Mouse (Mus musculus): ENCODE results near the gene Anks3. TPM values are rescaled to one million over a fixed set of nuclear protein-coding genes. Genes with fewer than 3 reads are reported as not detected.

Gene Anks3
- polyA plus RNA-seq, 1 experiment from 2014 or later, result 13.0 TPM

DNA sequence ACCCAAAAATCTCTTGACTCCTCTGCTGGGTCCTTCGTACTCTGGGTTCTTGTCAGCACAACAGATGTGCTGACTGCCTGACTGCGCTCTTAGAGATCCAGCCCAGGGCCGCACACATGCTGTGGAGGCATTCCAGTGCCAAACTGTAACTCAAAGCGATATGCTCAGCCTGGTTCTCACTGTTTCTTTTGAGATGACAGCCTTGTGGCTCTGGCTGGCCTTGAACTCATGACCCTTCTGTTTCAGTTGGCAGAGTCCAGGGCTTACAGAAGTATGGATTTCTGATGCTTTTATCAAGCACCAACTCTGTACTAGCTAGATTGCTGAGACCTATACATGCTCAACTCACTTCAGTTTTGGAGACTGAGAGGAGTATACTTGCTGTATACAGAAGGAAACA, 29.3 kb upstream of the Anks3 start:
- DNase-seq, result no peak

GRCm38 (mm10) chr16:4984717-4985116, 20.7 kb upstream of the Anks3 start:
- H3K36me3 ChIP-seq (replicated peaks; ENCODE audit: insufficient read depth, low read length), result no peaks in the 10 kb centered on the region
- ATAC-seq (no peak), DNase-seq (no peak)
- no peak overlapping the region for H3K9ac ChIP-seq (replicated peaks)
- H3K9me3 ChIP-seq (ENCODE audit: low read length), result no peaks in the 10 kb centered on the region
- TF ChIP-seq EP300 (IDR thresholded peaks at IDR 0.05; ENCODE audit: low read depth) (no peak), CTCF (IDR thresholded peaks at IDR 0.05; ENCODE audit: low read depth) (no peak)
- H3K4me2 ChIP-seq (ENCODE audit: low read depth, low read length), result no peak overlapping the region
- no peaks in the 10 kb centered on the region for H3K4me1 ChIP-seq (ENCODE audit: insufficient read depth)
- no peak overlapping the region for H3K4me3 ChIP-seq (ENCODE audit: low read depth, low read length)
- no peaks in the 10 kb centered on the region for H3K27me3 ChIP-seq (ENCODE audit: insufficient read depth, low read length)
- no peak overlapping the region for H3K27ac ChIP-seq (ENCODE audit: low read depth)
- WGBS (ENCODE audit: insufficient replicate concordance), result 82% methylated on average over 12 of the region's 12 CpGs

More for the DNA sequence above, 29.3 kb upstream of the Anks3 start:
- Histone ChIP-seq H3K9ac (replicated peaks) (no peak overlapping the region), H3K9me3 (ENCODE audit: low read length) (no peaks in the 10 kb centered on the region), H3K27ac (ENCODE audit: low read depth) (no peak overlapping the region), H3K27me3 (ENCODE audit: insufficient read depth, low read length) (no peaks in the 10 kb centered on the region), H3K4me3 (ENCODE audit: low read depth, low read length) (no peak overlapping the region), H3K4me2 (ENCODE audit: low read depth, low read length) (no peak overlapping the region), H3K4me1 (ENCODE audit: insufficient read depth) (peaks cover 6% of the 10 kb centered on the region; the same call in 1 of the 2 replicates), H3K36me3 (replicated peaks; ENCODE audit: insufficient read depth, low read length) (no peaks in the 10 kb centered on the region)
- ATAC-seq, result no peak
- WGBS (ENCODE audit: insufficient replicate concordance), result 79% methylated on average over 4 of the region's 4 CpGs
- TF ChIP-seq EP300 (IDR thresholded peaks at IDR 0.05; ENCODE audit: low read depth), result no peak
- no peak for TF ChIP-seq CTCF (IDR thresholded peaks at IDR 0.05; ENCODE audit: low read depth)

GRCm38 (mm10) chr16:4979755-4980380, 15.9 kb upstream of the Anks3 start:
- Histone ChIP-seq H3K9ac (replicated peaks) (no peak overlapping the region), H3K4me1 (ENCODE audit: insufficient read depth) (peaks cover 2% of the 10 kb centered on the region; the same call in 1 of the 2 replicates), H3K9me3 (ENCODE audit: low read length) (no peaks in the 10 kb centered on the region), H3K27ac (ENCODE audit: low read depth) (no peak overlapping the region), H3K27me3 (ENCODE audit: insufficient read depth, low read length) (no peaks in the 10 kb centered on the region), H3K36me3 (replicated peaks; ENCODE audit: insufficient read depth, low read length) (no peaks in the 10 kb centered on the region), H3K4me3 (ENCODE audit: low read depth, low read length) (no peak overlapping the region), H3K4me2 (ENCODE audit: low read depth, low read length) (no peak overlapping the region)
- DNase-seq (peak; percentile 53), ATAC-seq (peak; percentile 73)
- 60% methylated on average over 4 of the region's 4 CpGs for WGBS (ENCODE audit: insufficient replicate concordance)
- TF ChIP-seq EP300 (IDR thresholded peaks at IDR 0.05; ENCODE audit: low read depth) (no peak), CTCF (IDR thresholded peaks at IDR 0.05; ENCODE audit: low read depth) (peak; percentile 74)

GRCm38 (mm10) chr16:4978275-4979051, 14.5 kb upstream of the Anks3 start:
- WGBS (ENCODE audit: insufficient replicate concordance), result 50% methylated on average over 5 of the region's 5 CpGs
- no peak overlapping the region for H3K27ac ChIP-seq (ENCODE audit: low read depth)
- DNase-seq (peak; percentile 39), ATAC-seq (peak; percentile 50)
- H3K4me2 ChIP-seq (ENCODE audit: low read depth, low read length), result no peak overlapping the region
- no peaks in the 10 kb centered on the region for H3K27me3 ChIP-seq (ENCODE audit: insufficient read depth, low read length)
- no peaks in the 10 kb centered on the region for H3K9me3 ChIP-seq (ENCODE audit: low read length)
- H3K4me1 ChIP-seq (ENCODE audit: insufficient read depth), result peaks cover 2% of the 10 kb centered on the region; the same call in 1 of the 2 replicates
- H3K36me3 ChIP-seq (replicated peaks; ENCODE audit: insufficient read depth, low read length), result no peaks in the 10 kb centered on the region
- no peak for TF ChIP-seq EP300 (IDR thresholded peaks at IDR 0.05; ENCODE audit: low read depth)
- no peak for TF ChIP-seq CTCF (IDR thresholded peaks at IDR 0.05; ENCODE audit: low read depth)
- H3K4me3 ChIP-seq (ENCODE audit: low read depth, low read length), result no peak overlapping the region
- H3K9ac ChIP-seq (replicated peaks), result no peak overlapping the region

- 66% methylated on average over 2 of the region's 2 CpGs for WGBS (ENCODE audit: insufficient replicate concordance)
- H3K27me3 ChIP-seq (ENCODE audit: insufficient read depth, low read length), result no peaks in the 10 kb centered on the region
Observed at GRCm38 (mm10) chr16:4976180-4976579, 12.2 kb upstream of the Anks3 start.

GRCm38 (mm10) chr16:4974521-4974920, 10.5 kb upstream of the Anks3 start:
- DNase-seq (no peak), ATAC-seq (no peak)
- H3K27ac ChIP-seq (ENCODE audit: low read depth), result no peak overlapping the region
- no peaks in the 10 kb centered on the region for H3K9me3 ChIP-seq (ENCODE audit: low read length)
- no peaks in the 10 kb centered on the region for H3K27me3 ChIP-seq (ENCODE audit: insufficient read depth, low read length)
- H3K4me3 ChIP-seq (ENCODE audit: low read depth, low read length), result no peak overlapping the region
- no peak overlapping the region for H3K9ac ChIP-seq (replicated peaks)
- TF ChIP-seq CTCF (IDR thresholded peaks at IDR 0.05; ENCODE audit: low read depth), result no peak
- no peak for TF ChIP-seq EP300 (IDR thresholded peaks at IDR 0.05; ENCODE audit: low read depth)
- 91% methylated on average over 5 of the region's 5 CpGs for WGBS (ENCODE audit: insufficient replicate concordance)
- no peak overlapping the region for H3K4me2 ChIP-seq (ENCODE audit: low read depth, low read length)
- H3K36me3 ChIP-seq (replicated peaks; ENCODE audit: insufficient read depth, low read length), result no peaks in the 10 kb centered on the region
- peaks cover 2% of the 10 kb centered on the region; the same call in 1 of the 2 replicates for H3K4me1 ChIP-seq (ENCODE audit: insufficient read depth)

More at GRCm38 (mm10) chr16:4976180-4976579, 12.2 kb upstream of the Anks3 start:
- DNase-seq (no peak), ATAC-seq (no peak)
- H3K9ac ChIP-seq (replicated peaks), result no peak overlapping the region
- H3K27ac ChIP-seq (ENCODE audit: low read depth), result no peak overlapping the region
- peaks cover 2% of the 10 kb centered on the region; the same call in 1 of the 2 replicates for H3K4me1 ChIP-seq (ENCODE audit: insufficient read depth)
- no peak overlapping the region for H3K4me2 ChIP-seq (ENCODE audit: low read depth, low read length)
- H3K4me3 ChIP-seq (ENCODE audit: low read depth, low read length), result no peak overlapping the region
- H3K36me3 ChIP-seq (replicated peaks; ENCODE audit: insufficient read depth, low read length), result no peaks in the 10 kb centered on the region
- no peak for TF ChIP-seq EP300 (IDR thresholded peaks at IDR 0.05; ENCODE audit: low read depth)
- TF ChIP-seq CTCF (IDR thresholded peaks at IDR 0.05; ENCODE audit: low read depth), result no peak
- H3K9me3 ChIP-seq (ENCODE audit: low read length), result no peaks in the 10 kb centered on the region
